Mouse (Mus musculus) stomach, embryonic 15.5 days (tissue): ENCODE measurements around the gene Ssxa1. TPM values are rescaled to one million over a fixed set of nuclear protein-coding genes. Genes with fewer than 3 reads are reported as not detected.
A peak's percentile ranks its signal among the peaks of the same experiment; 100 is the strongest.
"Not testable (repeated sequence)": the region's sequence is repeated elsewhere in the genome, so short reads cannot be mapped to it uniquely, and the experiment has no call there.

Experiments
- ATAC-seq: fragments of 200-750 bp; cut with Nextera tagmentation; 2 replicates; pipeline ENCODE4 v1.8.0; 2017; ENCODE audit warnings: low read depth, moderate number of reproducible peaks, moderate TSS enrichment; ENCODE audit not compliant: insufficient read depth, low FRiP score
- H3K27ac ChIP-seq: fragments of 300-500 bp; sonication (generic); 2 replicates; pipeline ENCODE4 v1.5.1; 2015; ENCODE audit warnings: mild to moderate bottlenecking, inconsistent platforms
- H3K27me3 ChIP-seq: fragments of 300-500 bp; sonication (generic); replicated peaks from 2 replicates; pipeline ENCODE4 v1.6.1; 2015; ENCODE audit warnings: inconsistent platforms
- H3K36me3 ChIP-seq: fragments of 300-500 bp; sonication (generic); 2 replicates; pipeline ENCODE4 v1.6.1; 2015; ENCODE audit warnings: inconsistent platforms
- H3K4me1 ChIP-seq: fragments of 300-500 bp; sonication (generic); 2 replicates; pipeline ENCODE4 v1.6.1; 2015; ENCODE audit warnings: inconsistent platforms
- H3K4me2 ChIP-seq: fragments of 300-500 bp; sonication (generic); 2 replicates; pipeline ENCODE4 v1.6.1; 2015; ENCODE audit warnings: mild to moderate bottlenecking, inconsistent platforms
- H3K4me3 ChIP-seq: fragments of 300-500 bp; sonication (generic); replicated peaks from 2 replicates; pipeline ENCODE4 v1.5.1; 2015; ENCODE audit warnings: inconsistent platforms
- H3K9ac ChIP-seq: fragments of 300-500 bp; sonication (generic); 2 replicates; pipeline ENCODE4 v1.6.1; 2015; ENCODE audit warnings: inconsistent platforms
- H3K9me3 ChIP-seq: fragments of 300-500 bp; sonication (generic); 2 replicates; pipeline ENCODE4 v1.6.1; 2016; ENCODE audit warnings: inconsistent platforms
- WGBS: fragments of 180-500 bp; shearing (Covaris S2); methylation state at CpG from one replicate; pipeline ENCODE4 v1.1.7; 2015; 5-methylcytosine and 5-hydroxymethylcytosine counted together
- polyA plus RNA-seq: library from polyadenylated mRNA; unstranded; fragments of >200 nt; fragmentation: Nextera tagmentation; extraction: Ambion mirVana; gene quantifications from 2 replicates; pipeline ENCODE4 v1.2.1, GENCODE M21; 2015

The Ssxa1 gene
- not detected in 2 replicates for polyA plus RNA-seq

DNA sequence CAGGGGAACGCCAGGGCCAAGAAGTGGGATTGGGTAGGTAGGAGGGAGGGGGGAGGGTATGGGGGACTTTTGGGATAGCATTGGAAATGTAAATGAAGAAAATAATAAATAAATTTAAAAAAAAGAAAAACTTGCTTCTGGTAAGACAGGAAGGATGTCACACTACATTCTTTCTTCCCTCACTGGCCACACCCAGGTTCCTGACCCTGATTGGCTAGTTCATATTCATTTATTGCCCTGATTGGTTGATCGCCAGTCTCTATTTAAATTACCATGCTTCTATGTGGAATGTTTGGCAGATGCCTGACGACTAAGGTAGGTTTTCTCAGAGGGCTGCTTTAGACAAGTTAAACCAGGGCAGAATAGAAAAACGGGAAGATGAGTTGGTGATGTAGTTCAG is at the start of gene Ssxa1:
TSS of gene Ssxa1 (plus strand) at position 301 of the 400 bp plus-strand sequence.
- 74% methylated on average over 4 of the region's 4 CpGs for WGBS
- H3K4me3 ChIP-seq: no peak within 1 kb of the TSS
- no peaks in the 10 kb centered on the region for H3K36me3 ChIP-seq
- H3K9ac ChIP-seq: no peak within 1 kb of the TSS
- H3K4me1 ChIP-seq: no peaks in the 10 kb centered on the region
- no peak within 1 kb of the TSS for H3K4me2 ChIP-seq
- no peak within 1 kb of the TSS for H3K27ac ChIP-seq
- H3K27me3 ChIP-seq: no peaks in the 10 kb centered on the region
- no peaks in the 10 kb centered on the region for H3K9me3 ChIP-seq
- ATAC-seq: no peak

DNA sequence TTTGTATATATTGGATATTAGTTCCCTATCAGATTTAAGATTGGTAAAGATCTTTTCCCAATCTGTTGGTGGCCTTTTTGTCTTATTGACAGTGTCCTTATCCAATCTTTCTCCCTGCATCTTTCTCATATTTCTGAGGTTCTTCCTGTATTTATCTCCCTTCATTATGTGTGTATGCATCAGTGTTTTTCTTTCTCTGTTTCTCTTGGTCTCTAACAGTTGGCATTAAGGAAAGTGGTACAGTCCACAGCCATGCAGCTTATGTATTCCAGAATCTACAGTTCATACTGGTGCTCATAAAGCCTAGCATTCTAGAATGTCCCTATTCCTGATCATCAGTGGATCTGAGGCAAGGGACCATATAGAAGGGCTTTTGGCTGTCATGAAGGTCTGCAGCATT is 47.5 kb upstream of the Ssxa1 start, which contains the start of gene Spaca5:
TSS of gene Spaca5 (plus strand) at position 301 of the 400 bp plus-strand sequence.
- ATAC-seq: no peak
- Histone ChIP-seq H3K27me3 (no peaks in the 10 kb centered on the region), H3K4me3 (no peak within 1 kb of the TSS)

DNA sequence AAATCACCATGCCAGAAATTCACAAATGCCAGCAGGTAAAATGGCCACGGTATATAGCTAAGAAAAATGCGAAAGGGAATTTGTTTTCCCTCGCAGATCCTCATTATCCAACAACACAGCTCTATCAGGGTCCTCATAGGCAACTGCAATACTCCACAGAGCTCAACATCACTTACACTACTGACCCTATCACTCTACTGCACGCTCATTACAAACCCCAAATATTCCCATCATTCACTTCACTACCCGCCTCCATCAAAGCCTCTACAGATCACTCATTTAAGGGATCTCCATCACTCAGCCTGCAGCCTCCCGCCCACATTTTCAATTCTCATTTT is 27.0 kb upstream of the Ssxa1 start:
- H3K4me3 ChIP-seq: peak overlapping the region; percentile 45
- ATAC-seq: no peak
- H3K4me1 ChIP-seq: no peaks in the 10 kb centered on the region
- H3K9me3 ChIP-seq: no peaks in the 10 kb centered on the region
- WGBS: 38% methylated on average over 6 of the region's 6 CpGs
- no peaks in the 10 kb centered on the region for H3K27me3 ChIP-seq
- no peak overlapping the region for H3K9ac ChIP-seq
- H3K4me2 ChIP-seq: peak overlapping the region; percentile 49
- H3K36me3 ChIP-seq: no peaks in the 10 kb centered on the region
- no peak overlapping the region for H3K27ac ChIP-seq

More for the DNA sequence above, 47.5 kb upstream of the Ssxa1 start, which contains the start of gene Spaca5:
- Histone ChIP-seq H3K9ac (no peak within 1 kb of the TSS), H3K9me3 (no peaks in the 10 kb centered on the region), H3K4me1 (no peaks in the 10 kb centered on the region), H3K4me2 (no peak within 1 kb of the TSS), H3K36me3 (no peaks in the 10 kb centered on the region), H3K27ac (no peak within 1 kb of the TSS)

DNA sequence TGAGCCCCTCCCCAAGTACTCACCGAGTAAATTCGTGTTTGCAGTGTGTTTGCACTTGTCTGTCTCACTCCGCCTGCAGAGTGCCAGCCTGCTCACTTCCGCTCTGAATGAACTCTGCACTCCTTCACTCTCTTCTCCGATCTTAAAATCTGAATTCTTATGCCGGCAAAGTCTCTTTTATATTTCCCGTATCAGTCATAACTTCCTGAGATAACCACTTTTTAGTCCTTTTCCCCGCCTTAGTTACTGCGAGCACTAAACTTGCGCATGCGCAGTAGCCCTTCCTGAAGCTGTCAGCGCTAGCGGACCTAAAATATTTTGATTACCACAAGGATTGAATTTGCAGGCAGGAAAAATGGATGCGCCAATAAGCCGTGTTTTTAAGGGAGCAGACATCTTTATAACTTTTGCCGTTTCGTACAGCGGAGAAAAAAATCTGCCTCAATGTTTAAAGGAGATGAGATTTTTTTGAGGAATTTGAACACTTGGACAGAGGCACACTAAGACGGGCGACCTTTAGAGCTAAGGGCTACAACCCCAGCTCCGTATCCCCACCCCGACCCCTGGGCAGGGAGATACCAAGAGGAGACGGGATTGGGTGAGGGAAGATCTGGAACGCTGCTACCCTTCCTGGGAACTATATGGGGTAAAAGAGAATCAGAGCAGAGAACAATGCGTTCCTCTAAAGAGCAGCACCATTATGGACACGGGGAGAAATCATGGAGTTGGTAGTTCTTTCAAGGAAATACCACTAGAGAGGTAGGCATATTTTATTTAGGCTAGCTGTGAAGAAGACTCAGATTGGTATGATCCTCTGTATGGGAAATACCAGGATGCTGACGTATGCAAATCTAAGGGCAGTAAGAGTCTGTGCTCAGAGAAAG is 26.4 kb upstream of the Ssxa1 start, which contains the start of gene Zfp300:
TSS of gene Zfp300 (minus strand) at position 545 of the 884 bp plus-strand sequence.
- Histone ChIP-seq H3K27ac (peak within 1 kb of the TSS; percentile 40; the same call in 1 of the 2 replicates), H3K9ac (no peak within 1 kb of the TSS), H3K27me3 (no peaks in the 10 kb centered on the region), H3K4me2 (peak within 1 kb of the TSS; percentile 49), H3K4me3 (peak within 1 kb of the TSS; percentile 45), H3K9me3 (no peaks in the 10 kb centered on the region), H3K36me3 (no peaks in the 10 kb centered on the region), H3K4me1 (no peaks in the 10 kb centered on the region)
- 15% methylated on average over 27 of the region's 27 CpGs for WGBS
- peak; percentile 60; the same call in 1 of the 2 replicates for ATAC-seq

DNA sequence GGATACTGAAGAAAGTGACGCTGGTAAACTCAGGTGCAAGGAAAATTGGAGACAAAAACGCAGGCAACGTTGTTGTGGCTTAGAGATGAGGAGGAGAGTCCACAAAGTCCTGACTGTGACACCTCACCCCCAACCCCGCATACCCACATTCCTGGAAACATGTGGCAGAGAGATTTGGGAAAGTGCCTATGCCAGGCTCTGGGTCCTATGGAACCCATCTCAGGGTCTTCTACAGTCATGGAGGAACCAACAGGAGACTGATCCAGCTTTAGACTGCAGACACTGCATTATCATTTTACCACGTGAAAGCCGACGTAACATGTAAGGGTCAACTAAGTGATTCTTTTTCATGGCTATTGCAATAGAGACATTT is 25.8 kb upstream of the Ssxa1 start:
- H3K4me2 ChIP-seq: peak overlapping the region; percentile 49
- no peak for ATAC-seq
- H3K27me3 ChIP-seq: no peaks in the 10 kb centered on the region
- no peaks in the 10 kb centered on the region for H3K36me3 ChIP-seq
- no peaks in the 10 kb centered on the region for H3K9me3 ChIP-seq
- no peak overlapping the region for H3K9ac ChIP-seq
- peak overlapping the region; percentile 45 for H3K4me3 ChIP-seq
- WGBS: 51% methylated on average over 7 of the region's 7 CpGs
- H3K4me1 ChIP-seq: no peaks in the 10 kb centered on the region
- H3K27ac ChIP-seq: no peak overlapping the region

DNA sequence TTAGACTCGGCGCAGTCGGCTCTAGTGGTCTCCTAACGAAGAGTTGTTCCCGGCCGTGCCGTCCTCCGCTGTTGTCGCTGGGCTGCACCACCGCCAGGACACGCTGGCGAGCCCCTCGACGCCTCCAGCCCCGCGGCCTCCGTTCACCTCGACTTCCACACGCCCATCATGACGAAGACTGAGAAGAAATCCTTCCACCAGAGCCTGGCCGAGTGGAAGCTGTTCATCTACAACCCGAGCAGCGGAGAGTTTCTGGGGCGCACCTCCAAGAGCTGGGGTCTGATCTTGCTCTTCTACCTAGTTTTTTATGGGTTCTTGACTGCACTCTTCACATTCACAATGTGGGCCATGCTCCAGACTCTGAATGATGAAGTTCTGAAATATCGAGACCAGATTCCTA is 31.1 kb downstream of the Ssxa1 start:
- not testable (repeated sequence) for H3K4me1 ChIP-seq, H3K4me2 ChIP-seq, ATAC-seq, H3K27me3 ChIP-seq, H3K9me3 ChIP-seq, H3K9ac ChIP-seq, H3K36me3 ChIP-seq, H3K27ac ChIP-seq, H3K4me3 ChIP-seq
- 92% methylated on average over 25 of the region's 25 CpGs for WGBS

Other genes starting within 250 kb of the Ssxa1 start
- gene Timp1, start 245.7 kb upstream of the Ssxa1 start, polyA plus RNA-seq: 18.3 and 19.3 TPM in 2 replicates
- 1.9 and 2.8 TPM in 2 replicates for gene Syn1, start 194.8 kb upstream of the Ssxa1 start, polyA plus RNA-seq
- gene Cfp, start 184.3 kb upstream of the Ssxa1 start, polyA plus RNA-seq: 8.4 and 8.9 TPM in 2 replicates
- 9.3 and 11.8 TPM in 2 replicates for gene Elk1, start 165.2 kb upstream of the Ssxa1 start, polyA plus RNA-seq
- gene Uxt, start 153.8 kb upstream of the Ssxa1 start, polyA plus RNA-seq: 51.3 and 55.7 TPM in 2 replicates
- 5.1 and 6.2 TPM in 2 replicates for gene Zfp182, start 53.5 kb upstream of the Ssxa1 start, polyA plus RNA-seq
- gene Spaca5, start 47.4 kb upstream of the Ssxa1 start, polyA plus RNA-seq: not detected in 2 replicates
- gene Zfp300, start 26.3 kb upstream of the Ssxa1 start, polyA plus RNA-seq: 1.0 and 1.5 TPM in 2 replicates
- not detected in 2 replicates for gene Gm21876, start 59.8 kb downstream of the Ssxa1 start, polyA plus RNA-seq